Mouse (Mus musculus) neural tube, embryonic 12.5 days (tissue): ENCODE measurements around the gene Sertad1. TPM values are rescaled to one million over a fixed set of nuclear protein-coding genes. Genes with fewer than 3 reads are reported as not detected.

ENCODE experiments used
- ATAC-seq: fragments of 200-750 bp; cut with Nextera tagmentation; 2 replicates; pipeline ENCODE4 v1.8.0; 2017; ENCODE audit warnings: low read depth, mild to moderate bottlenecking, moderate TSS enrichment, moderate library complexity; ENCODE audit not compliant: low FRiP score
- H3K27ac ChIP-seq: fragments of 300-500 bp; sonication (generic); 2 replicates; pipeline ENCODE4 v1.5.1; 2016
- H3K27me3 ChIP-seq: fragments of 300-500 bp; sonication (generic); replicated peaks from 2 replicates; pipeline ENCODE4 v1.6.1; 2016; ENCODE audit warnings: mild to moderate bottlenecking
- H3K36me3 ChIP-seq: fragments of 300-500 bp; sonication (generic); 2 replicates; pipeline ENCODE4 v1.6.1; 2016; ENCODE audit warnings: mild to moderate bottlenecking
- H3K4me1 ChIP-seq: fragments of 300-500 bp; sonication (generic); 2 replicates; pipeline ENCODE4 v1.6.1; 2016
- H3K4me2 ChIP-seq: fragments of 300-500 bp; sonication (generic); replicated peaks from 2 replicates; pipeline ENCODE4 v1.6.1; 2016; ENCODE audit warnings: mild to moderate bottlenecking
- H3K4me3 ChIP-seq: fragments of 300-500 bp; sonication (generic); 2 replicates; pipeline ENCODE4 v1.5.1; 2016
- H3K9ac ChIP-seq: fragments of 300-500 bp; sonication (generic); 2 replicates; pipeline ENCODE4 v1.6.1; 2016; ENCODE audit warnings: mild to moderate bottlenecking
- H3K9me3 ChIP-seq: fragments of 300-500 bp; sonication (generic); 2 replicates; pipeline ENCODE4 v1.6.1; 2016; ENCODE audit warnings: mild to moderate bottlenecking
- WGBS: fragments of 180-500 bp; shearing (Covaris S2); methylation state at CpG from one replicate; pipeline ENCODE4 v1.1.7; 2016; 5-methylcytosine and 5-hydroxymethylcytosine counted together
- polyA plus RNA-seq: library from polyadenylated mRNA; unstranded; fragments of >200 nt; fragmentation: Nextera tagmentation; extraction: Ambion mirVana; gene quantifications from 2 replicates; pipeline ENCODE4 v1.2.1, GENCODE M21; 2016

Sertad1 gene
- polyA plus RNA-seq, 1 experiment from 2014 or later, result 14.6 TPM

DNA sequence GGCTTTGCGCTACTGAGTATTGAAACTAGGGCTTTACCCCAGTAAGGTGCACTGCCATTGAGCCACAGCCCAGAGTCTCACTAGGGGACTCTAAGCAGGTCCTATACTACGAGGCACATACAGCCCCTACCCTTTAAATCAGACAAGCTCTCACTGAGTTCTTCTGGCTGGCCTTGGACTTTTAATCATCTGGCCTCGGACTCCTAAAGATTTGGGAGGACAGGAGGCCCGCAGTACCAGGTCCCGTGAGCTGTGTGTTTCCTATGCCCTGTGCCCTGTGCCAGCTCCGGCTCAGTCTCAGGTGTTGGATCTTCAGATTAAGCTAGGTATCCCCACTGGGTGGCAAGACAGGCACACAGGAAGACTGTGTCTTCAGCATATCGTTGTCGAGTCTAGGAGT is 51.3 kb downstream of the Sertad1 start:
- Histone ChIP-seq H3K27ac (no peak overlapping the region), H3K9me3 (no peaks in the 10 kb centered on the region), H3K4me1 (peaks cover 11% of the 10 kb centered on the region), H3K27me3 (no peaks in the 10 kb centered on the region), H3K9ac (no peak overlapping the region), H3K4me3 (no peak overlapping the region), H3K36me3 (peaks cover 63% of the 10 kb centered on the region), H3K4me2 (no peak overlapping the region)
- ATAC-seq, result no peak
- 81% methylated on average over 8 of the region's 8 CpGs for WGBS

DNA sequence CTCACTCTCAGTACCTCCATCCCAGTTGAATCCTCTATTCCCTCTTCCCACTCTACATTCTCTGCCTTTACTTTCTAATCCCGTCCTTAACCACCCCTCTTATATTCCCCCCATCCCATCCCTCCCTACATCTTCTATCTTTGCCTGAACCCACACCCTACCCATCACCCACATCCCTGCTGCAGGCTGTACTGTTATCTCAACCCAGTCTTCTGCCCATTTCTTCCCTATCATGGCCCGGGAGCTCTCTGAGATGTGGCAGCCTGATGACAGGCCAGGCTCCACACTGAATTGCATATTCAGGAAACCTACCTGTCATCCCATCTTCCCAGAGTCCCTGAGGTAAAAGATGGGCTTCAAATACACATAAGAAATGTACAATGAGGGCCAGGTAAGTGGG is 52.1 kb downstream of the Sertad1 start:
- H3K4me3 ChIP-seq, result no peak overlapping the region
- H3K27ac ChIP-seq, result no peak overlapping the region
- no peak for ATAC-seq
- 93% methylated on average over 2 of the region's 2 CpGs for WGBS
- peaks cover 55% of the 10 kb centered on the region for H3K36me3 ChIP-seq
- no peaks in the 10 kb centered on the region for H3K9me3 ChIP-seq
- no peak overlapping the region for H3K4me2 ChIP-seq
- no peak overlapping the region for H3K9ac ChIP-seq
- H3K27me3 ChIP-seq, result no peaks in the 10 kb centered on the region
- H3K4me1 ChIP-seq, result peaks cover 11% of the 10 kb centered on the region

Other genes starting within 250 kb of the Sertad1 start
- gene Numbl, start 228.5 kb upstream of the Sertad1 start, polyA plus RNA-seq, result 62.3 and 67.8 TPM in 2 replicates
- gene Ltbp4, start 149.2 kb upstream of the Sertad1 start, polyA plus RNA-seq, result 6.1 and 9.9 TPM in 2 replicates
- gene Shkbp1, start 130.9 kb upstream of the Sertad1 start, polyA plus RNA-seq, result 68.6 and 68.9 TPM in 2 replicates
- 0.40 TPM in 1 of 2 replicates, not detected in the other for gene Gm20479, start 129.5 kb upstream of the Sertad1 start, polyA plus RNA-seq
- gene Sptbn4, start 39.2 kb upstream of the Sertad1 start, polyA plus RNA-seq, result 1.2 and 1.3 TPM in 2 replicates
- gene Blvrb, start 38.9 kb upstream of the Sertad1 start, polyA plus RNA-seq, result 21.6 and 23.0 TPM in 2 replicates
- 20.5 and 22.2 TPM in 2 replicates for gene Sertad3, start 13.1 kb upstream of the Sertad1 start, polyA plus RNA-seq
- 2.2 and 2.8 TPM in 2 replicates for gene Prx, start 12.4 kb downstream of the Sertad1 start, polyA plus RNA-seq
- 0.44 and 0.54 TPM in 2 replicates for gene Hipk4, start 36.4 kb downstream of the Sertad1 start, polyA plus RNA-seq
- gene Pld3, start 66.3 kb downstream of the Sertad1 start, polyA plus RNA-seq, result 90.8 and 91.3 TPM in 2 replicates
- gene 2310022A10Rik, start 66.3 kb downstream of the Sertad1 start, polyA plus RNA-seq, result 31.8 and 36.0 TPM in 2 replicates
- gene Akt2, start 104.6 kb downstream of the Sertad1 start, polyA plus RNA-seq, result 74.8 and 78.2 TPM in 2 replicates
- 25.1 and 26.2 TPM in 2 replicates for gene Ttc9b, start 167.0 kb downstream of the Sertad1 start, polyA plus RNA-seq
- gene Map3k10, start 187.7 kb downstream of the Sertad1 start, polyA plus RNA-seq, result 21.1 and 22.2 TPM in 2 replicates
- 7.0 and 7.8 TPM in 2 replicates for gene Zfp607b, start 202.4 kb downstream of the Sertad1 start, polyA plus RNA-seq
- 97.2 and 102 TPM in 2 replicates for gene Zfp60, start 244.5 kb downstream of the Sertad1 start, polyA plus RNA-seq